Mouse (Mus musculus): ENCODE results near the gene Gm3012. TPM values are rescaled to one million over a fixed set of nuclear protein-coding genes. Genes with fewer than 3 reads are reported as not detected.
"Not testable (repeated sequence)": the region's sequence is repeated elsewhere in the genome, so short reads cannot be mapped to it uniquely, and the experiment has no call there.

The Gm3012 gene
- total RNA-seq (2012; rRNA removed) (not detected in 2 replicates), polyA plus RNA-seq (2012; ENCODE audit: insufficient read depth in 1 of 2, insufficient read length in 2 of 2, low read depth in 1 of 2, low replicate concordance in 2 of 2, missing spikeins in 1 of 2) (not detected)

- H3K27ac ChIP-seq (ENCODE audit: control insufficient read depth, low read depth, low read length); H3K79me2 ChIP-seq (ENCODE audit: control insufficient read depth, insufficient read depth, low read length, poor library complexity): not testable (repeated sequence)
Measured at GRCm38 (mm10) chr14:3634212-3634611, at the start of gene Gm3012. Gene Gm3012 (plus strand): TSS chr14:3634512.

GRCm38 (mm10) chr14:3651730-3652129, 17.4 kb downstream of the Gm3012 start, which contains the start of gene Gm3020:
Gene Gm3020 (plus strand): TSS chr14:3652030.
- not testable (repeated sequence) for H3K79me2 ChIP-seq (ENCODE audit: control insufficient read depth, insufficient read depth, low read length, poor library complexity); H3K9me3 ChIP-seq (replicated peaks; ENCODE audit: insufficient read depth, low read length); DNase-seq (ENCODE audit: low read depth, low spot score); H3K4me1 ChIP-seq (ENCODE audit: control insufficient read depth in 1 of 2, insufficient read depth in 2 of 2, low read length in 2 of 2); H3K27ac ChIP-seq (ENCODE audit: control insufficient read depth, low read depth, low read length); H3K9ac ChIP-seq (ENCODE audit: control insufficient read depth, low read depth, low read length, poor library complexity, severe bottlenecking); H3K36me3 ChIP-seq (ENCODE audit: control insufficient read depth in 1 of 2, insufficient read depth in 2 of 2, low read length in 2 of 2); H3K4me3 ChIP-seq (ENCODE audit: control insufficient read depth in 1 of 2, insufficient read depth in 1 of 2, low read depth in 2 of 2, low read length in 2 of 2); H3K27me3 ChIP-seq (ENCODE audit: control insufficient read depth in 1 of 2, insufficient read depth in 2 of 2, low read length in 2 of 2)

More at GRCm38 (mm10) chr14:3634212-3634611, at the start of gene Gm3012:
- DNase-seq (ENCODE audit: low read depth, low spot score); H3K9me3 ChIP-seq (replicated peaks; ENCODE audit: insufficient read depth, low read length); H3K36me3 ChIP-seq (ENCODE audit: control insufficient read depth in 1 of 2, insufficient read depth in 2 of 2, low read length in 2 of 2); H3K4me1 ChIP-seq (ENCODE audit: control insufficient read depth in 1 of 2, insufficient read depth in 2 of 2, low read length in 2 of 2); H3K9ac ChIP-seq (ENCODE audit: control insufficient read depth, low read depth, low read length, poor library complexity, severe bottlenecking); H3K27me3 ChIP-seq (ENCODE audit: control insufficient read depth in 1 of 2, insufficient read depth in 2 of 2, low read length in 2 of 2); H3K4me3 ChIP-seq (ENCODE audit: control insufficient read depth in 1 of 2, insufficient read depth in 1 of 2, low read depth in 2 of 2, low read length in 2 of 2): not testable (repeated sequence)

GRCm38 (mm10) chr14:3688483-3688882, 54.2 kb downstream of the Gm3012 start, which contains the start of gene Gm3043:
Gene Gm3043 (plus strand): TSS chr14:3688783.
- H3K27me3 ChIP-seq (ENCODE audit: control insufficient read depth in 1 of 2, insufficient read depth in 2 of 2, low read length in 2 of 2); H3K4me3 ChIP-seq (ENCODE audit: control insufficient read depth in 1 of 2, insufficient read depth in 1 of 2, low read depth in 2 of 2, low read length in 2 of 2); H3K36me3 ChIP-seq (ENCODE audit: control insufficient read depth in 1 of 2, insufficient read depth in 2 of 2, low read length in 2 of 2); H3K27ac ChIP-seq (ENCODE audit: control insufficient read depth, low read depth, low read length); H3K4me1 ChIP-seq (ENCODE audit: control insufficient read depth in 1 of 2, insufficient read depth in 2 of 2, low read length in 2 of 2); H3K79me2 ChIP-seq (ENCODE audit: control insufficient read depth, insufficient read depth, low read length, poor library complexity); DNase-seq (ENCODE audit: low read depth, low spot score); H3K9ac ChIP-seq (ENCODE audit: control insufficient read depth, low read depth, low read length, poor library complexity, severe bottlenecking); H3K9me3 ChIP-seq (replicated peaks; ENCODE audit: insufficient read depth, low read length): not testable (repeated sequence)

Other genes with a start within 250 kb of the Gm3012 start
- not detected in 2 replicates for gene Gm10413, start 239.4 kb upstream of the Gm3012 start, total RNA-seq (2012; rRNA removed)
- not detected for gene Gm10413, start 239.4 kb upstream of the Gm3012 start, polyA plus RNA-seq (2012; ENCODE audit: insufficient read depth in 1 of 2, insufficient read length in 2 of 2, low read depth in 1 of 2, low replicate concordance in 2 of 2, missing spikeins in 1 of 2)
- not detected in 2 replicates for gene Gm10409, start 221.9 kb upstream of the Gm3012 start, total RNA-seq (2012; rRNA removed)
- not detected for gene Gm10409, start 221.9 kb upstream of the Gm3012 start, polyA plus RNA-seq (2012; ENCODE audit: insufficient read depth in 1 of 2, insufficient read length in 2 of 2, low read depth in 1 of 2, low replicate concordance in 2 of 2, missing spikeins in 1 of 2)
- gene Gm3005, start 206.4 kb upstream of the Gm3012 start, total RNA-seq (2012; rRNA removed): not detected in 2 replicates
- not detected for gene Gm3005, start 206.4 kb upstream of the Gm3012 start, polyA plus RNA-seq (2012; ENCODE audit: insufficient read depth in 1 of 2, insufficient read length in 2 of 2, low read depth in 1 of 2, low replicate concordance in 2 of 2, missing spikeins in 1 of 2)
- not detected in 2 replicates for gene Gm10408, start 185.1 kb upstream of the Gm3012 start, total RNA-seq (2012; rRNA removed)
- gene Gm10408, start 185.1 kb upstream of the Gm3012 start, polyA plus RNA-seq (2012; ENCODE audit: insufficient read depth in 1 of 2, insufficient read length in 2 of 2, low read depth in 1 of 2, low replicate concordance in 2 of 2, missing spikeins in 1 of 2): not detected
- gene Gm3020, start 17.5 kb downstream of the Gm3012 start, total RNA-seq (2012; rRNA removed): not detected in 2 replicates
- not detected for gene Gm3020, start 17.5 kb downstream of the Gm3012 start, polyA plus RNA-seq (2012; ENCODE audit: insufficient read depth in 1 of 2, insufficient read length in 2 of 2, low read depth in 1 of 2, low replicate concordance in 2 of 2, missing spikeins in 1 of 2)
- not detected in 2 replicates for gene Gm3043, start 54.3 kb downstream of the Gm3012 start, total RNA-seq (2012; rRNA removed)
- gene Gm3043, start 54.3 kb downstream of the Gm3012 start, polyA plus RNA-seq (2012; ENCODE audit: insufficient read depth in 1 of 2, insufficient read length in 2 of 2, low read depth in 1 of 2, low replicate concordance in 2 of 2, missing spikeins in 1 of 2): not detected
- not detected in 2 replicates for gene Gm3002, start 175.6 kb downstream of the Gm3012 start, total RNA-seq (2012; rRNA removed)
- not detected for gene Gm3002, start 175.6 kb downstream of the Gm3012 start, polyA plus RNA-seq (2012; ENCODE audit: insufficient read depth in 1 of 2, insufficient read length in 2 of 2, low read depth in 1 of 2, low replicate concordance in 2 of 2, missing spikeins in 1 of 2)
- gene Gm3033, start 211.7 kb downstream of the Gm3012 start, total RNA-seq (2012; rRNA removed): not detected in 2 replicates
- not detected for gene Gm3033, start 211.7 kb downstream of the Gm3012 start, polyA plus RNA-seq (2012; ENCODE audit: insufficient read depth in 1 of 2, insufficient read length in 2 of 2, low read depth in 1 of 2, low replicate concordance in 2 of 2, missing spikeins in 1 of 2)
- not detected in 2 replicates for gene Gm2916, start 249.7 kb downstream of the Gm3012 start, total RNA-seq (2012; rRNA removed)
- gene Gm2916, start 249.7 kb downstream of the Gm3012 start, polyA plus RNA-seq (2012; ENCODE audit: insufficient read depth in 1 of 2, insufficient read length in 2 of 2, low read depth in 1 of 2, low replicate concordance in 2 of 2, missing spikeins in 1 of 2): not detected